Mouse (Mus musculus): ENCODE measurements around the gene Frrs1l. TPM values are rescaled to one million over a fixed set of nuclear protein-coding genes. Genes with fewer than 3 reads are reported as not detected.

The Frrs1l gene
- polyA plus RNA-seq, 1 experiment from 2014 or later: 0.12 TPM

GRCm38 (mm10) chr4:56912382-56913001 is 77.7 kb downstream of the Frrs1l start:
- H3K9ac ChIP-seq (ENCODE audit: low read depth, low read length): no peak overlapping the region
- 96% methylated on average over 7 of the region's 7 CpGs for WGBS
- H3K4me3 ChIP-seq (replicated peaks; ENCODE audit: low read depth, low read length): no peak overlapping the region
- no peaks in the 10 kb centered on the region for H3K27me3 ChIP-seq (ENCODE audit: insufficient read depth, low read length)
- TF ChIP-seq CTCF (IDR thresholded peaks at IDR 0.05; ENCODE audit: low read depth): no peak
- ATAC-seq (replicated peaks; ENCODE audit: low FRiP score, low read depth) (no peak), DNase-seq (ENCODE audit: low spot score) (no peak)
- peaks cover 50% of the 10 kb centered on the region for H3K36me3 ChIP-seq (ENCODE audit: insufficient read depth, low read length)
- H3K9me3 ChIP-seq (replicated peaks; ENCODE audit: low read length): no peaks in the 10 kb centered on the region
- no peak overlapping the region for H3K4me2 ChIP-seq (ENCODE audit: low read length)
- H3K4me1 ChIP-seq (replicated peaks; ENCODE audit: insufficient read depth, low read length): no peaks in the 10 kb centered on the region
- H3K27ac ChIP-seq: no peak overlapping the region

GRCm38 (mm10) chr4:56909568-56909967 is 80.6 kb downstream of the Frrs1l start:
- Histone ChIP-seq H3K36me3 (ENCODE audit: insufficient read depth, low read length) (peaks cover 60% of the 10 kb centered on the region), H3K4me1 (replicated peaks; ENCODE audit: insufficient read depth, low read length) (no peaks in the 10 kb centered on the region), H3K4me3 (replicated peaks; ENCODE audit: low read depth, low read length) (no peak overlapping the region), H3K9me3 (replicated peaks; ENCODE audit: low read length) (no peaks in the 10 kb centered on the region), H3K9ac (ENCODE audit: low read depth, low read length) (no peak overlapping the region), H3K27ac (no peak overlapping the region), H3K4me2 (ENCODE audit: low read length) (no peak overlapping the region), H3K27me3 (ENCODE audit: insufficient read depth, low read length) (no peaks in the 10 kb centered on the region)
- DNase-seq (ENCODE audit: low spot score) (no peak), ATAC-seq (replicated peaks; ENCODE audit: low FRiP score, low read depth) (no peak)
- no peak for TF ChIP-seq CTCF (IDR thresholded peaks at IDR 0.05; ENCODE audit: low read depth)
- WGBS: 69% methylated on average over 3 of the region's 3 CpGs

GRCm38 (mm10) chr4:56907671-56908070 is 82.5 kb downstream of the Frrs1l start:
- 88% methylated on average over 5 of the region's 5 CpGs for WGBS
- Histone ChIP-seq H3K9ac (ENCODE audit: low read depth, low read length) (no peak overlapping the region), H3K4me1 (replicated peaks; ENCODE audit: insufficient read depth, low read length) (no peaks in the 10 kb centered on the region), H3K27me3 (ENCODE audit: insufficient read depth, low read length) (no peaks in the 10 kb centered on the region), H3K36me3 (ENCODE audit: insufficient read depth, low read length) (peaks cover 57% of the 10 kb centered on the region), H3K27ac (no peak overlapping the region), H3K9me3 (replicated peaks; ENCODE audit: low read length) (no peaks in the 10 kb centered on the region), H3K4me2 (ENCODE audit: low read length) (no peak overlapping the region), H3K4me3 (replicated peaks; ENCODE audit: low read depth, low read length) (no peak overlapping the region)
- TF ChIP-seq CTCF (IDR thresholded peaks at IDR 0.05; ENCODE audit: low read depth): no peak
- DNase-seq (ENCODE audit: low spot score): no peak
- ATAC-seq (replicated peaks; ENCODE audit: low FRiP score, low read depth): no peak

Other genes with a start within 250 kb of the Frrs1l start
- not detected in 2 replicates for gene Actl7b, start 248.9 kb downstream of the Frrs1l start, polyA plus RNA-seq (2015; fragmentation: Nextera tagmentation; extraction: Ambion mirVana)
- not detected in 2 replicates for gene Actl7a, start 247.0 kb downstream of the Frrs1l start, polyA plus RNA-seq (2015; fragmentation: Nextera tagmentation; extraction: Ambion mirVana)
- gene Elp1, start 188.1 kb downstream of the Frrs1l start, polyA plus RNA-seq (2015; fragmentation: Nextera tagmentation; extraction: Ambion mirVana): 24.9 and 25.8 TPM in 2 replicates
- gene Fam206a, start 188.0 kb downstream of the Frrs1l start, polyA plus RNA-seq (2015; fragmentation: Nextera tagmentation; extraction: Ambion mirVana): 11.5 and 12.4 TPM in 2 replicates
- 36.1 and 38.1 TPM in 2 replicates for gene Ctnnal1, start 125.2 kb downstream of the Frrs1l start, polyA plus RNA-seq (2015; fragmentation: Nextera tagmentation; extraction: Ambion mirVana)
- gene Tmem245, start 43.0 kb downstream of the Frrs1l start, polyA plus RNA-seq (2015; fragmentation: Nextera tagmentation; extraction: Ambion mirVana): 5.6 and 6.4 TPM in 2 replicates
- 6.8 and 7.0 TPM in 2 replicates for gene Epb41l4b, start 153.0 kb upstream of the Frrs1l start, polyA plus RNA-seq (2015; fragmentation: Nextera tagmentation; extraction: Ambion mirVana)

All from kidney, postnatal 0 days (tissue).